Mouse (Mus musculus): Measurements from ENCODE around the gene Gm28374. TPM values are rescaled to one million over a fixed set of nuclear protein-coding genes. Genes with fewer than 3 reads are reported as not detected.

Gm28374 gene
- total and polyA plus RNA-seq, 2 experiments from 2014 or later, result 0.57 TPM; not detected in 1

DNA sequence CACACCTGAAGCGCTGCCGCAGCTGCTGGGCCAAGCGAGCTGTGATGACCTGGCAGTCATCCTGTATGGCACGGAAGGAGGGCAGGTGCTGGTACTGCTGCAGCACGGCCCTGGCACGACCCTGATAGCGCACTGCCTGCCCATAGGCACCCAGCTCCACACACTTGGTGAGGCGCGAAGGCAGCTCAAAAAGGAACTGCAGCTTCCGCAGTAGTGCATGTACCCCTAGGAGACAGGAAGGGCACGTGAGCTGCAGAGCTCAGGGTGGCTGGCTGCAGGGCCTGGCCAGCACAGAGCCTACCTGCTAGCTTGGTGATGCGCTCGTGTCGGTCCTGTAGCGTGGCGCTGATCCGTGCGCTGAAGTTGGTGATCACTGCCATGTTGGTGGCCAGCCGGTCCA lies 10.8 kb downstream of the Gm28374 start:
- DNase-seq (no peak), ATAC-seq (no peak)
- H3K36me3 ChIP-seq (ENCODE audit: insufficient read depth), result peaks cover 41% of the 10 kb centered on the region
- H3K9ac ChIP-seq, result no peak overlapping the region
- H3K4me1 ChIP-seq (ENCODE audit: insufficient read depth), result peaks cover 13% of the 10 kb centered on the region; the same call in 1 of the 2 replicates
- no peak overlapping the region for H3K4me3 ChIP-seq (ENCODE audit: low read depth, low read length)
- WGBS, result 95% methylated on average over 19 of the region's 19 CpGs
- H3K4me2 ChIP-seq (ENCODE audit: low read depth), result no peak overlapping the region
- H3K27ac ChIP-seq (ENCODE audit: low read depth, low read length), result no peak overlapping the region
- no peak for TF ChIP-seq CTCF (IDR thresholded peaks at IDR 0.05; ENCODE audit: low read depth)
- no peaks in the 10 kb centered on the region for H3K9me3 ChIP-seq (ENCODE audit: low read length)
- no peaks in the 10 kb centered on the region for H3K27me3 ChIP-seq (ENCODE audit: insufficient read depth, low read length)

DNA sequence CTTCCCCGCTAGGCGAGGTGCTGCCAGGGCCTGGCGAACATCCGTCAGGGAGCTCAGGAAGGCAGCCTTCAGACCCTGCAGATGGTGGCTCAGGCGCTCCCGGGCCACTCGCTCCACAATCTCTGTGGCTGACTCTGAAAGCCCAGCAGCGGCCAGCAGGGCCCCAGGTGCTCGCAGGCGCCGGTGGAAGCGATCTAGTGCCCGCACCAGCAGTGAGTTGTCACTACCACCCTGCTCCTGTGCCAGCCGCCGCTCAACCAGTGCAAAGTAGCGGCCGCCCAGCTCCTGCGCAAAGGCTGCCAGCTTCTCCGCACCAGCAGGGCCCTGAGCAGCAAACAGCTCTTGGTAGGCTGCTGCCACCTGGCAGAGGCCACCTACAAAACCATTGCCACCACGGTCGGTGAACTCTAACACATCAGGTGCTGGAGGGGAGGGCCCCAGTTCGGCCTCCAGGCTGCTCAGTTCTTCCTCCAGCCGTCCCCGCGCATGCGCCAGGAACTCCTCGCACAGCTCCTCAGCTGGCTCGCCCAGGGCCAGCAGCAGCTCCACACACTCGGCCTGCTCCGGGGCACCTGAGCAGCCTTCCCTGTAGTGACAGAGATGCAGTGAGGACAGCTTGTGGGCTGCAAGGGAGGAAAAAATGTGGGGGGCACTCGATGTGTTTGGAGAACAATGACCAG lies 11.3 kb downstream of the Gm28374 start:
- H3K4me1 ChIP-seq (ENCODE audit: insufficient read depth), result peaks cover 12% of the 10 kb centered on the region; the same call in 1 of the 2 replicates
- 93% methylated on average over 31 of the region's 31 CpGs for WGBS
- no peak overlapping the region for H3K9ac ChIP-seq
- no peak overlapping the region for H3K4me2 ChIP-seq (ENCODE audit: low read depth)
- H3K36me3 ChIP-seq (ENCODE audit: insufficient read depth), result peaks cover 41% of the 10 kb centered on the region
- ATAC-seq (no peak), DNase-seq (no peak)
- H3K9me3 ChIP-seq (ENCODE audit: low read length), result no peaks in the 10 kb centered on the region
- TF ChIP-seq CTCF (IDR thresholded peaks at IDR 0.05; ENCODE audit: low read depth), result no peak
- H3K4me3 ChIP-seq (ENCODE audit: low read depth, low read length), result no peak overlapping the region
- no peak overlapping the region for H3K27ac ChIP-seq (ENCODE audit: low read depth, low read length)
- H3K27me3 ChIP-seq (ENCODE audit: insufficient read depth, low read length), result no peaks in the 10 kb centered on the region

DNA sequence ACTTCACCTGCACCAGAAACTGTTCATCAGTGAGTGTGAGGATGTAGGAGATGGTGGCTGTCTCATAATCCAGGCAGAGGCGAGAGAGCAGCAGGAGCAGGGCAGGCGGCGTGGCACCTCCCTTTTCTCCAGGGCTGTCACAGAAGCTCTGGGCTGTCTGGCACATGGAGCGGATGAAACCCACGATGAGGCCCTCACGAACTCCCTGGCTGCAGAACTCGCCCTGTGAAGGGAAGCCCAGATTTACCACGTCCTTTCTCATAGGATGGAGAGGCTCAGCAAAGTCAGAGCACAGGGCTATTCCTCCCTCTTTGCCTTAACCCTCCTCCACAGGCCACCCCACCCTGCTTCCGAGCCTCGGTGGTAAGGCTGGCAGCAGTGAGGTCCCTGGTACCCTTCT lies 12.2 kb downstream of the Gm28374 start:
- 96% methylated on average over 10 of the region's 10 CpGs for WGBS
- Histone ChIP-seq H3K4me3 (ENCODE audit: low read depth, low read length) (no peak overlapping the region), H3K9me3 (ENCODE audit: low read length) (no peaks in the 10 kb centered on the region), H3K27me3 (ENCODE audit: insufficient read depth, low read length) (no peaks in the 10 kb centered on the region), H3K9ac (no peak overlapping the region), H3K27ac (ENCODE audit: low read depth, low read length) (no peak overlapping the region), H3K4me1 (ENCODE audit: insufficient read depth) (peaks cover 14% of the 10 kb centered on the region; the same call in 1 of the 2 replicates), H3K36me3 (ENCODE audit: insufficient read depth) (peaks cover 36% of the 10 kb centered on the region), H3K4me2 (ENCODE audit: low read depth) (no peak overlapping the region)
- no peak for TF ChIP-seq CTCF (IDR thresholded peaks at IDR 0.05; ENCODE audit: low read depth)
- ATAC-seq (no peak), DNase-seq (no peak)

DNA sequence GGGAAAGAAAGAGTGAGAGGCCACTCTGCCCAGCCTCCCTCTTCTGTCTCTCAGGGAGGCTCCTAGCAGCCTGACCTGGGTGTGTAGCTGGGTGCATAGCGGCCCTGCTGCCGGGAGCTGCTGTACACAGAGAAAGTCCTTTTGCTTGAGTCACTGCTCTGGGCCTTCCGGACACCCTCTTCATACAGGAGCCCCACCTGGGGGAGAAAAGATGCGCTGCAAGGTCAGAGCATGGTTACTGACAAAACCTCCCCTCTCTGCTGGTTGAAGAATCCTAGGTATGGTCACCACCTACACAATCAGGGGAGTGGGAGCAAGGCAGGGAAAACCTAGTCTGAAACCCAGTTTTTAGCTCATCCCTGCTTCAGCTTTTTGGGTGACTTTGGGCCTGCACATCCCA lies 13.1 kb downstream of the Gm28374 start:
- no peak overlapping the region for H3K4me2 ChIP-seq (ENCODE audit: low read depth)
- no peak overlapping the region for H3K4me3 ChIP-seq (ENCODE audit: low read depth, low read length)
- DNase-seq, result no peak
- no peak overlapping the region for H3K9ac ChIP-seq
- no peak for TF ChIP-seq CTCF (IDR thresholded peaks at IDR 0.05; ENCODE audit: low read depth)
- 76% methylated on average over 4 of the region's 4 CpGs for WGBS
- peaks cover 14% of the 10 kb centered on the region; the same call in 1 of the 2 replicates for H3K4me1 ChIP-seq (ENCODE audit: insufficient read depth)
- H3K36me3 ChIP-seq (ENCODE audit: insufficient read depth), result peaks cover 35% of the 10 kb centered on the region
- no peak for ATAC-seq
- no peaks in the 10 kb centered on the region for H3K27me3 ChIP-seq (ENCODE audit: insufficient read depth, low read length)
- H3K9me3 ChIP-seq (ENCODE audit: low read length), result no peaks in the 10 kb centered on the region
- H3K27ac ChIP-seq (ENCODE audit: low read depth, low read length), result no peak overlapping the region

DNA sequence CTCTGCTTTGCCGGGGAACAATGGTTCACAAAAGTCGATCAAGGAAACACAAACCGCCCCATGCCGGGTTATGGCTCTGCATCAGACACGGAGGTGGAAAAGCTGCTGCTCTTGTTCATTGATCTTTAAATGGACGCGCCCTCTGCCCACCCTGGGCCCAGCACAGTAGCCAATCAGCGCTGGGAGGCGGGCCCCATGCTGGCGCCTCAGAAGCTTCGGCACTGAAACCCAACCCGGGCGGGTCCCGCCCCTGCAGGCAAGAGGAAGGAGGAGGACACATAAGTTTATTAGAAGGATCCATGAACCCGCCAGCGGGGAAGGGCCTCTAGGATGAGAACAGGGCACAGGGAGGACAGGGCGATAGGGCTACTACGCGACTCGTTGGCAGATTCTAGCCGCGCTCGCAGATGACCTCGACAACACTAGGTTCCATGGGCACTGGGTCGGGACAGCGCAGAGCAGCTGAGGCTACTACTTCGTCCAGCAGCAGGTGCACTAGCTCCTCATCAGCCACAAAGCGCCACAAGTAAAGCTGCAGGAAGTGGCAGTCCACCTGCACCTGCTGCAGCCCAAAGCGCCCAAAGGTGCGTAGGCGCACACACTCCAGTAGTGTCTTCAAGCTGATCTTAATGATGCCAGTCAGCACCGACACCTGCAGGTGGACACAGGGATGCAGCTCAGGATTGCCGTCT lies 14.2 kb downstream of the Gm28374 start, which contains the start of gene Tm7sf2:
Gene Tm7sf2, minus strand, starts transcription at position 650 of the 692 bp plus-strand sequence.
- Histone ChIP-seq H3K4me2 (ENCODE audit: low read depth) (peak within 1 kb of the TSS; percentile 95), H3K9me3 (ENCODE audit: low read length) (no peaks in the 10 kb centered on the region), H3K4me1 (ENCODE audit: insufficient read depth) (peaks cover 14% of the 10 kb centered on the region; the same call in 1 of the 2 replicates), H3K27me3 (ENCODE audit: insufficient read depth, low read length) (no peaks in the 10 kb centered on the region), H3K27ac (ENCODE audit: low read depth, low read length) (peak within 1 kb of the TSS; percentile 87), H3K9ac (peak within 1 kb of the TSS; percentile 79), H3K36me3 (ENCODE audit: insufficient read depth) (peaks cover 29% of the 10 kb centered on the region), H3K4me3 (ENCODE audit: low read depth, low read length) (peak within 1 kb of the TSS; percentile 64)
- DNase-seq (peak; percentile 92), ATAC-seq (peak; percentile 93)
- TF ChIP-seq CTCF (IDR thresholded peaks at IDR 0.05; ENCODE audit: low read depth), result no peak
- 8% methylated on average over 33 of the region's 33 CpGs for WGBS

DNA sequence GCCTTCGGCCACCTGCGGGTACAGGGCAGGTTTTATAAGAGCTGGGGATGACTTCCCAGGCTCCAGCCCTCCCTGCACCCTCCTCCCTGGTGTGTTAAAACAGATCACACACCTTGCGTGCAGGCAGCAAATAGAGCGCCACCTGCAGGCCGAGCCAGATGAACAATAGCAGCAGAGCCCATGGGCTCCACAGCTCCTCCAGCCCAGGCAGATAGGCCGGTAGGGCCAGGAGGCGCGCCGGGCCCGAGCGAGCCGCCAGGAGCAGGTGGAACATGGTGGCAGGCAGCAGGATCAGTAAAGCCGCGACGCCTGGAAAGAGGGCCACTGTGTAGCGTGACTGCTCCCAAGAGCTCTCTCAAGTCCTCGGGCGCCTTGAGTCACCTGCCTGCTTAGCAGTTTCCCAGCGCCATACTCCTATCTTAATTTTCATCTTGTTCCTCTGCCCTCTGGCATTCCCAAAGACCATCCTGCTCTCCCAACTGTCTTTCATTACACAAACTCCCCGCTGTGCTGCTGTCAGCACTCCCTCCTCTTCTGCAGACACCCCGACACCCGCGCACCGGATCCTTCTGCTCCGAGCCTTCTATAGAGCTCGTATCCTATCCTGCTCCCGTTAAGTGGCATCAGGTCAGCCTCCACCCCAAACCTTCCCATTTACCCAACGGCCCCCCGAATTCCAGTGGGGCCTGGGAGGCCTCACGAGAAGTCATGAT lies 14.9 kb downstream of the Gm28374 start:
- peak overlapping the region; percentile 95 for H3K4me2 ChIP-seq (ENCODE audit: low read depth)
- no peaks in the 10 kb centered on the region for H3K9me3 ChIP-seq (ENCODE audit: low read length)
- peak overlapping the region; percentile 64 for H3K4me3 ChIP-seq (ENCODE audit: low read depth, low read length)
- peak; percentile 94 for TF ChIP-seq CTCF (IDR thresholded peaks at IDR 0.05; ENCODE audit: low read depth)
- H3K36me3 ChIP-seq (ENCODE audit: insufficient read depth), result peaks cover 29% of the 10 kb centered on the region
- no peaks in the 10 kb centered on the region for H3K27me3 ChIP-seq (ENCODE audit: insufficient read depth, low read length)
- ATAC-seq (peak; percentile 85), DNase-seq (peak; percentile 90)
- H3K27ac ChIP-seq (ENCODE audit: low read depth, low read length), result peak overlapping the region; percentile 87
- WGBS, result under 1% methylated on average over 30 of the region's 30 CpGs
- H3K4me1 ChIP-seq (ENCODE audit: insufficient read depth), result peaks cover 18% of the 10 kb centered on the region
- peak overlapping the region; percentile 79 for H3K9ac ChIP-seq
